Mouse (Mus musculus) thymus, adult 2 months (tissue): Measurements from ENCODE around the gene Gm21958.

Experiments
- CTCF ChIP-seq: fragments of 200-500 bp; IDR thresholded peaks from 2 replicates; pipeline ENCODE4 v1.5.1; 2012; ENCODE audit warnings: mild to moderate bottlenecking, control low read depth, low read length, moderate library complexity, borderline replicate concordance; ENCODE audit not compliant: control insufficient read depth, poor library complexity, insufficient read depth; ENCODE audit errors: extremely low read depth
- POLR2A ChIP-seq: fragments of 200-500 bp; IDR thresholded peaks from 2 replicates; pipeline ENCODE4 v1.6.1; 2012; ENCODE audit warnings: mild to moderate bottlenecking, low read length, control low read depth, moderate library complexity; ENCODE audit not compliant: control insufficient read depth, poor library complexity, insufficient read depth; ENCODE audit errors: extremely low read depth

DNA sequence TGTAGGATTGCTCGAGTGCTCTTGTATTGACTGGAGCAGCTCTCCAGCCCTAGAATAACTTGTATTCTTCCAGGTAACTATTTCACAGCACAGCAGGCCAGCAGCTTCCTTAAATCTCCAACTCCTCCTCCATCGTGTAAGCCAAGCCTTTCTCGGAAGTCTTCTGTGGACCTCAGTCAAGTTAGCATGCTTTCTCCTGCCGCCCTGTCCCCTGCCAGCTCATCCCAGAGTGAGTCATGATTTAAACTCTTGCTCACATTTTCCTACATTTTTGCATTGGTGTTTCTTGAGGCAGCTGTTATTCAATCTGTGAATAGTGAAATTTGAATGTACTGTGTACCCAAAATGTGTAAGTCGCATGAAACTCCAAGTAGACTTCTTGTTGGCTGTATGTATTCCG is 1.3 kb upstream of the Gm21958 start:
- TF ChIP-seq CTCF: no peak
- no peak for TF ChIP-seq POLR2A
